Mouse (Mus musculus) kidney, adult 2 months (tissue): ENCODE data around the gene Abhd11. TPM values are rescaled to one million over a fixed set of nuclear protein-coding genes. Genes with fewer than 3 reads are reported as not detected.

Experiments used
- DNase-seq: peaks from one replicate; pipeline ENCODE4 v3.0.0; 2021
- H3K27ac ChIP-seq: fragments of 200-500 bp; 2 replicates; pipeline ENCODE4 v1.5.1; 2012; ENCODE audit warnings: low read depth, low read length, control low read depth, inconsistent platforms; ENCODE audit not compliant: insufficient read depth
- H3K27me3 ChIP-seq: fragments of 200-500 bp; replicated peaks from 2 replicates; pipeline ENCODE4 v1.6.1; 2012; ENCODE audit warnings: mild to moderate bottlenecking, moderate library complexity, low read length, inconsistent platforms; ENCODE audit not compliant: control insufficient read depth, insufficient read depth
- H3K36me3 ChIP-seq: fragments of 200-500 bp; 2 replicates; pipeline ENCODE4 v1.6.1; 2012; ENCODE audit warnings: mild to moderate bottlenecking, moderate library complexity, low read length, inconsistent platforms; ENCODE audit not compliant: control insufficient read depth, insufficient read depth
- H3K4me1 ChIP-seq: fragments of 200-500 bp; 2 replicates; pipeline ENCODE4 v1.6.1; 2011; ENCODE audit warnings: low read length; ENCODE audit not compliant: control insufficient read depth, insufficient read depth
- H3K4me3 ChIP-seq: fragments of 200-500 bp; 2 replicates; pipeline ENCODE4 v1.5.1; 2011; ENCODE audit warnings: mild to moderate bottlenecking, low read depth, low read length, control low read depth; ENCODE audit not compliant: insufficient read depth
- CTCF ChIP-seq: fragments of 200-500 bp; conservative IDR thresholded peaks from 2 replicates; pipeline ENCODE4 v1.5.1; 2011; ENCODE audit warnings: low read depth, mild to moderate bottlenecking, control low read depth, low read length, moderate library complexity, mixed read lengths; ENCODE audit not compliant: insufficient read depth, insufficient read length
- POLR2A ChIP-seq: fragments of 200-500 bp; IDR thresholded peaks from one replicate; pipeline ENCODE4 v1.6.1; 2011; ENCODE audit warnings: low read depth, low read length, control low read depth
- WGBS: fragments of 180-500 bp; shearing (Covaris S2); methylation state at CpG from one replicate; pipeline ENCODE4 v1.1.7; 2018; 5-methylcytosine and 5-hydroxymethylcytosine counted together
- polyA plus RNA-seq: library from polyadenylated mRNA; depleted of rRNA; stranded (reverse); fragments of >200 nt; gene quantifications from 2 replicates; pipeline ENCODE4 v1.2.3, GENCODE M21; 2012

Gene Abhd11
- polyA plus RNA-seq, 1 experiment, result 111 TPM

GRCm38 (mm10) chr5:135024665-135025224 lies 15.8 kb downstream of the Abhd11 start:
- no peaks in the 10 kb centered on the region for H3K36me3 ChIP-seq
- H3K27ac ChIP-seq, result no peak overlapping the region
- 52% methylated on average over 11 of the region's 11 CpGs for WGBS
- no peaks in the 10 kb centered on the region for H3K27me3 ChIP-seq
- H3K4me1 ChIP-seq, result peaks cover 16% of the 10 kb centered on the region; the same call in 1 of the 2 replicates
- peak; percentile 46 for DNase-seq
- TF ChIP-seq CTCF, result no peak
- TF ChIP-seq POLR2A, result no peak
- H3K4me3 ChIP-seq, result no peak overlapping the region

- WGBS, result 54% methylated on average over 7 of the region's 7 CpGs
- no peak for DNase-seq
- Histone ChIP-seq H3K27me3 (no peaks in the 10 kb centered on the region), H3K27ac (no peak overlapping the region), H3K4me1 (peaks cover 16% of the 10 kb centered on the region; the same call in 1 of the 2 replicates), H3K36me3 (no peaks in the 10 kb centered on the region), H3K4me3 (no peak overlapping the region)
- TF ChIP-seq CTCF, result no peak
- TF ChIP-seq POLR2A, result no peak
These were observed 16.9 kb downstream of the Abhd11 start for GRCm38 (mm10) chr5:135025899-135026298.

- 32% methylated on average over 18 of the region's 18 CpGs for WGBS
- Histone ChIP-seq H3K27ac (no peak overlapping the region), H3K4me3 (no peak overlapping the region), H3K4me1 (0 out of 2 replicates have a peak, but pooled peaks cover 3% of the 10 kb centered on the region), H3K36me3 (no peaks in the 10 kb centered on the region), H3K27me3 (no peaks in the 10 kb centered on the region)
- no peak for TF ChIP-seq POLR2A
- TF ChIP-seq CTCF, result no peak
- peak; percentile 71 for DNase-seq
These were observed 20.3 kb downstream of the Abhd11 start for GRCm38 (mm10) chr5:135029007-135029854.

DNA sequence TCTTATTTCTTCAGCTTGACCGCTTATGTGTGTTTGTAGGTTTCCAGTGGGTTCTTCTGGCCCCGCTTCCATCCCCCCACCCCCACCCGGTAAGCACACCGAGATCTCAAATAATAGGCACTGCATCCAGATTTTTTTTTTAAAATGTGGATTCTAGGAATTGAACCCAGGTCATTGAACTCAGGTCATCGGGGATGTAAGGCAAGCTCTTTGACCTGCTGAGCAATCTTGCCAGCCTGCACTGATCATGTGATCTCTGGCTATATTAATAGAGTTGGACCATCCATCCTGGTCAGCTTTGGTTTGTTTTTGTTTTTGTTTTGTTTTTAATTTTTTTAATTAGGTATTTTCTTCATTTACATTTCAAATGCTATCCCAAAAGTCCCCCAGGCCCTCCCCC lies 23.6 kb downstream of the Abhd11 start:
- Histone ChIP-seq H3K4me1 (0 out of 2 replicates have a peak, but pooled peaks cover 3% of the 10 kb centered on the region), H3K36me3 (no peaks in the 10 kb centered on the region), H3K27ac (no peak overlapping the region), H3K4me3 (no peak overlapping the region), H3K27me3 (no peaks in the 10 kb centered on the region)
- WGBS, result 70% methylated on average over 5 of the region's 5 CpGs
- no peak for TF ChIP-seq POLR2A
- TF ChIP-seq CTCF, result no peak
- DNase-seq, result peak; percentile 61

- no peak overlapping the region for H3K27ac ChIP-seq
- WGBS, result 97% methylated on average over 2 of the region's 2 CpGs
- no peaks in the 10 kb centered on the region for H3K4me1 ChIP-seq
- DNase-seq, result no peak
- no peak overlapping the region for H3K4me3 ChIP-seq
- TF ChIP-seq POLR2A (no peak), CTCF (peak; percentile 27; the same call in 1 of the 2 replicates)
- no peaks in the 10 kb centered on the region for H3K36me3 ChIP-seq
- H3K27me3 ChIP-seq, result no peaks in the 10 kb centered on the region
These were observed 25.6 kb downstream of the Abhd11 start for GRCm38 (mm10) chr5:135034593-135034992.

GRCm38 (mm10) chr5:135035608-135036359 lies 26.8 kb downstream of the Abhd11 start:
- TF ChIP-seq POLR2A (no peak), CTCF (no peak; the same call in 1 of the 2 replicates)
- peak; percentile 72 for DNase-seq
- Histone ChIP-seq H3K27me3 (no peaks in the 10 kb centered on the region), H3K36me3 (no peaks in the 10 kb centered on the region), H3K27ac (no peak overlapping the region), H3K4me1 (no peaks in the 10 kb centered on the region), H3K4me3 (no peak overlapping the region)
- whole genome bisulfite sequencing, result 64% methylated on average over 18 of the region's 18 CpGs
